Mouse (Mus musculus): ENCODE measurements at regions not wholly inside any gene's neighbourhood (a gene's known extent, or its start where the extent isn't known, plus 50 kb on each side); places are given as distances from the start of the nearest gene placed in this dataset.

DNA sequence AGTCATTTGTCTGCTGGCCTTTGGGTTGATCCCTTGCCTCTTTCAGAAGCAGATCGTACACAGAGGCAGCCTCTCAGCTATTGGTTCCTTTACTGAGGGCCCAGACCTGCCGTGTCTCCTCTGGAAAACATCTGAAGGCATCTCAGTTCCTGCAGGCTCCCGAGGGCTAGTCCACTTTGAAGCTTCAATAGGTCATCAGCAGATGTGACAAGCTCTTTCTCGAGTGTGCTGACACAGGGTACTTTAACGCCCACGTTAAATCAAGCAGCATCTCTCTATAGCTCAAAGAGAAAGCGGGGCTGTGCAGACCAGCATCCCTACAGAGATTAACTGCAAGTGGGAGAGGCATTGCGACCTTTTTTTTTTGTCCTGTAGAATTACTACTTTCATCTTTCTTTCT, 96.0 kb upstream of the Phyhipl start:
- H3K4me1 ChIP-seq (ENCODE audit: insufficient read depth, low read length): no peaks in the 10 kb centered on the region
- no peaks in the 10 kb centered on the region for H3K9me3 ChIP-seq (ENCODE audit: low read length)
- H3K36me3 ChIP-seq (ENCODE audit: insufficient read depth, low read length): no peaks in the 10 kb centered on the region
- no peak overlapping the region for H3K27ac ChIP-seq (ENCODE audit: low read length)
- 55% methylated on average over 8 of the region's 8 CpGs for WGBS
- H3K4me2 ChIP-seq (replicated peaks; ENCODE audit: low read depth, low read length): no peak overlapping the region
- no peaks in the 10 kb centered on the region for H3K27me3 ChIP-seq (ENCODE audit: insufficient read depth, low read length)
- ATAC-seq (ENCODE audit: low FRiP score, low TSS enrichment): no peak
- H3K4me3 ChIP-seq (ENCODE audit: low read length): no peak overlapping the region
- no peak overlapping the region for H3K9ac ChIP-seq (replicated peaks; ENCODE audit: low read length)

GRCm38 (mm10) chr10:70750356-70751145, 94.8 kb upstream of the Phyhipl start:
- Histone ChIP-seq H3K9me3 (ENCODE audit: low read length) (no peaks in the 10 kb centered on the region), H3K9ac (replicated peaks; ENCODE audit: low read length) (no peak overlapping the region), H3K4me2 (replicated peaks; ENCODE audit: low read depth, low read length) (no peak overlapping the region), H3K36me3 (ENCODE audit: insufficient read depth, low read length) (no peaks in the 10 kb centered on the region), H3K27ac (ENCODE audit: low read length) (no peak overlapping the region), H3K4me1 (ENCODE audit: insufficient read depth, low read length) (no peaks in the 10 kb centered on the region), H3K27me3 (ENCODE audit: insufficient read depth, low read length) (no peaks in the 10 kb centered on the region), H3K4me3 (ENCODE audit: low read length) (no peak overlapping the region)
- 88% methylated on average over 15 of the region's 15 CpGs for WGBS
- ATAC-seq (ENCODE audit: low FRiP score, low TSS enrichment): no peak

GRCm38 (mm10) chr10:70746612-70747011, 90.8 kb upstream of the Phyhipl start:
- Histone ChIP-seq H3K4me1 (ENCODE audit: insufficient read depth, low read length) (no peaks in the 10 kb centered on the region), H3K9ac (replicated peaks; ENCODE audit: low read length) (no peak overlapping the region), H3K4me2 (replicated peaks; ENCODE audit: low read depth, low read length) (no peak overlapping the region), H3K27ac (ENCODE audit: low read length) (no peak overlapping the region), H3K36me3 (ENCODE audit: insufficient read depth, low read length) (no peaks in the 10 kb centered on the region), H3K4me3 (ENCODE audit: low read length) (no peak overlapping the region), H3K9me3 (ENCODE audit: low read length) (no peaks in the 10 kb centered on the region), H3K27me3 (ENCODE audit: insufficient read depth, low read length) (no peaks in the 10 kb centered on the region)
- ATAC-seq (ENCODE audit: low FRiP score, low TSS enrichment): no peak
- WGBS: 87% methylated on average over 4 of the region's 4 CpGs

DNA sequence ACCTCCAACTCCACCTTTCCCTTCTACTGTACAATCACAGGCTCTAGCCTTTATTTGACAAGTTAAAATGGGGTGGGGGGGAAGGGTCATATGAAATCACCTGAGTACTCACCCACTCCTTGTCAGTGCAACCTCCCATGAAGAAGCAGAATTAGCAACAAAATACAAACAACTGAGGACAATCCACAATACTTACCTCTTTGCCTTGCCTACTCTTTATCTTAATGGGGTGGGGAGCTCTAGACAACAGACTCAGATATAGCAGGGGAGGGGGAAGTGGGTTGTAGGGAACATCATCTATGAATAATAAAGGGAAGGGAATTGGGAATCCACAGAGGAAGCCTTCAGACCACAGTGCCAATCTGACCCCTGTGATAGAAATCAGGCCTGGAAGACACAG, 86.1 kb upstream of the Phyhipl start:
- Histone ChIP-seq H3K9me3 (ENCODE audit: low read length) (no peaks in the 10 kb centered on the region), H3K9ac (replicated peaks; ENCODE audit: low read length) (no peak overlapping the region), H3K27ac (ENCODE audit: low read length) (no peak overlapping the region), H3K36me3 (ENCODE audit: insufficient read depth, low read length) (no peaks in the 10 kb centered on the region), H3K4me3 (ENCODE audit: low read length) (no peak overlapping the region), H3K4me1 (ENCODE audit: insufficient read depth, low read length) (no peaks in the 10 kb centered on the region), H3K27me3 (ENCODE audit: insufficient read depth, low read length) (no peaks in the 10 kb centered on the region), H3K4me2 (replicated peaks; ENCODE audit: low read depth, low read length) (no peak overlapping the region)
- ATAC-seq (ENCODE audit: low FRiP score, low TSS enrichment): no peak

GRCm38 (mm10) chr10:70740095-70740494, 84.3 kb upstream of the Phyhipl start:
- no peak overlapping the region for H3K27ac ChIP-seq (ENCODE audit: low read length)
- ATAC-seq (ENCODE audit: low FRiP score, low TSS enrichment): no peak
- WGBS: 83% methylated on average over 4 of the region's 4 CpGs

DNA sequence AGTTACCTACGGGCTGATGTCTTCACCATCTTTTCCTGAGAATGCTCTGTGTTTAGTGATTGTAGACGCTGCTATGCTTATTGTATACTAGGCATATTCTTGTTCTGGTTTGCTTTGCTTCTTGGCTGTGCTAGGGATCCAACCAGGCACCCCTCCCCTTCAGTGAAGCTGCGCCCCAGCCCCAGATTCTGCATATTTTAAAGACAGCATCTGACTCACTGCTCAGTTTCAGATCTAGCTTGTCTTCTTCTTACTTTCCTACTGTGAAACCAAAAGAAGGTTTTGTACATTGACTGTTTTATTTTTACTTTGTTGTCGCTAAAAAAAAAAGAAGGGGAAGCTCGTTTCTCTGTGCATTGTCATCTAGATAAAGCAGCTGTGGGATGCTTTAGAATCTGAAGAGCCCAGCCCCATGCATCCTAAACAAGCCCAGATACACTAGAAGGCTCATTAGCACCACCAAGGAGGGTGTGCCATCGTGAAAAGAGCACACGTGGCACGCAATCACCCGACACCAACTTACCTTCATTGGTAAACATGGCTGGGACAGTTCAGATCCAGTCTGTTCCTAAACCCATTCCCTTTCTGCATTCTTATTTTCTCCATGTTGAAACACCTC, 83.7 kb upstream of the Phyhipl start:
- no peak for ATAC-seq (ENCODE audit: low FRiP score, low TSS enrichment)
- Histone ChIP-seq H3K4me1 (ENCODE audit: insufficient read depth, low read length) (no peaks in the 10 kb centered on the region), H3K4me2 (replicated peaks; ENCODE audit: low read depth, low read length) (no peak overlapping the region), H3K27ac (ENCODE audit: low read length) (no peak overlapping the region), H3K27me3 (ENCODE audit: insufficient read depth, low read length) (no peaks in the 10 kb centered on the region), H3K9ac (replicated peaks; ENCODE audit: low read length) (no peak overlapping the region), H3K36me3 (ENCODE audit: insufficient read depth, low read length) (no peaks in the 10 kb centered on the region), H3K9me3 (ENCODE audit: low read length) (no peaks in the 10 kb centered on the region), H3K4me3 (ENCODE audit: low read length) (no peak overlapping the region)
- 87% methylated on average over 9 of the region's 9 CpGs for WGBS

More at GRCm38 (mm10) chr10:70740095-70740494, 84.3 kb upstream of the Phyhipl start:
- Histone ChIP-seq H3K4me1 (ENCODE audit: insufficient read depth, low read length) (no peaks in the 10 kb centered on the region), H3K36me3 (ENCODE audit: insufficient read depth, low read length) (no peaks in the 10 kb centered on the region), H3K4me3 (ENCODE audit: low read length) (no peak overlapping the region), H3K9ac (replicated peaks; ENCODE audit: low read length) (no peak overlapping the region), H3K4me2 (replicated peaks; ENCODE audit: low read depth, low read length) (no peak overlapping the region), H3K27me3 (ENCODE audit: insufficient read depth, low read length) (no peaks in the 10 kb centered on the region), H3K9me3 (ENCODE audit: low read length) (no peaks in the 10 kb centered on the region)

DNA sequence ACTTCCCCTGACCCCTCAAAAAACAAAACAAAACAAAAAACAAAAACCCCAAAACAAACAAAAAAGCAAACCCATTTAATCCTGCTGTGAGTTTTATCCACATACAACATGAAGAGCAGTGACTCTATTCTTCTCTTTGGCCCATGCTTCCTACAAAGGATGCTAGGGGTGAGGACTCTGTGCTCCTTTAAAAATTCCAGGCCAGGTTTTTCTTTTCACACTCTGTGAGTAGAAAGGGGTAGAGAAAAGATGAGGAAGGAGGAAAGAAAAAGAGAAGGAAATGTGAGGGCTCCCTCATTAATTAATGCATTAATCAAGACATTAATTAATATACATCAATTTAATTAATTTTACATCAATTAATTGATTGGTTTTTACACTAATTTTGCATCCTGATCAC, 82.9 kb upstream of the Phyhipl start:
- H3K27me3 ChIP-seq (ENCODE audit: insufficient read depth, low read length): no peaks in the 10 kb centered on the region
- no peak overlapping the region for H3K27ac ChIP-seq (ENCODE audit: low read length)
- H3K4me1 ChIP-seq (ENCODE audit: insufficient read depth, low read length): no peaks in the 10 kb centered on the region
- no peaks in the 10 kb centered on the region for H3K9me3 ChIP-seq (ENCODE audit: low read length)
- no peaks in the 10 kb centered on the region for H3K36me3 ChIP-seq (ENCODE audit: insufficient read depth, low read length)
- no peak overlapping the region for H3K4me3 ChIP-seq (ENCODE audit: low read length)
- H3K9ac ChIP-seq (replicated peaks; ENCODE audit: low read length): no peak overlapping the region
- ATAC-seq (ENCODE audit: low FRiP score, low TSS enrichment): no peak
- no peak overlapping the region for H3K4me2 ChIP-seq (replicated peaks; ENCODE audit: low read depth, low read length)

- Histone ChIP-seq H3K27ac (ENCODE audit: low read length) (no peak overlapping the region), H3K36me3 (ENCODE audit: insufficient read depth, low read length) (no peaks in the 10 kb centered on the region), H3K4me1 (ENCODE audit: insufficient read depth, low read length) (no peaks in the 10 kb centered on the region), H3K9ac (replicated peaks; ENCODE audit: low read length) (no peak overlapping the region), H3K27me3 (ENCODE audit: insufficient read depth, low read length) (no peaks in the 10 kb centered on the region), H3K9me3 (ENCODE audit: low read length) (no peaks in the 10 kb centered on the region), H3K4me3 (ENCODE audit: low read length) (no peak overlapping the region), H3K4me2 (replicated peaks; ENCODE audit: low read depth, low read length) (no peak overlapping the region)
- 82% methylated on average over 12 of the region's 12 CpGs for WGBS
- no peak for ATAC-seq (ENCODE audit: low FRiP score, low TSS enrichment)
Observed at GRCm38 (mm10) chr10:70733956-70734355, 78.2 kb upstream of the Phyhipl start.

DNA sequence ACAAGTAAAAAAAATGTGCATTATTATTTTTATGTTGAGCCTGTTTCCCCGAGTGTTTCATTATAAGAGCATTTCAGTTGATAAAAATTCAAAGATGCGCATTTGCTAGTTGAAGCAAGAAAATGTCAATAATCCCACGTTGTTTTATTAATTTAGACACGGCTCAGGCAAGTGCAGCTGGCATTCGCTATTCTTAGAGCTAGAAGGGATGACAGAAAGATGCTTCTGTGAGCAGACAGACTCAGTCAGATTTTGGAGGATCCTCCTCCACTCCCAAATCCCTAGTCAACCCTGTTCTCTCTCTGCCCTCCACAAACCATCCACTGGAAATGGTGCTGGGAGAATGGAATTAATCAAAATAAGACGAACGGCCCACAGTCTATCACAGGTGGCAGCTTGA, 77.7 kb upstream of the Phyhipl start:
- Histone ChIP-seq H3K4me3 (ENCODE audit: low read length) (no peak overlapping the region), H3K9me3 (ENCODE audit: low read length) (no peaks in the 10 kb centered on the region), H3K27me3 (ENCODE audit: insufficient read depth, low read length) (no peaks in the 10 kb centered on the region), H3K4me1 (ENCODE audit: insufficient read depth, low read length) (no peaks in the 10 kb centered on the region), H3K4me2 (replicated peaks; ENCODE audit: low read depth, low read length) (no peak overlapping the region), H3K9ac (replicated peaks; ENCODE audit: low read length) (no peak overlapping the region), H3K36me3 (ENCODE audit: insufficient read depth, low read length) (no peaks in the 10 kb centered on the region), H3K27ac (ENCODE audit: low read length) (no peak overlapping the region)
- no peak for ATAC-seq (ENCODE audit: low FRiP score, low TSS enrichment)
- WGBS: 85% methylated on average over 7 of the region's 7 CpGs

DNA sequence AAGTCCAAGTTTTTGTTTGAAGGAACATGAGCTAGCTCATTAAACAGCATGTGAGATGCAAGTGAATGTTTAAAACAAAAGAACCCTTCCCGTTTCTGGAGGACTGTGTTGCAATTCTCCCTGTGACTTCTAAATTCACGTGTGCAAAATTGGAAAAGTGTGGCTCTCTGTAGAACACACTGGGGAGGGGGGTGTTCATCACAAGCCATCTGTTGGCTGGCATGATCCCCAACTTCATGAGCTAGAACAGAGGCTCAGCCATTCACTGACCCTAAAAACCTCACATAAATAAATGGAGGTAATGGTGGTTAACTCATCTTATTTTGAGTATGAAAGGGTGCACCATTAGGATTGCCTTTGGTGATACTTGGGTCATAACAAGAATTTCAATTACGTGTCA, 69.3 kb upstream of the Phyhipl start:
- H3K27ac ChIP-seq (ENCODE audit: low read length): no peak overlapping the region
- H3K9me3 ChIP-seq (ENCODE audit: low read length): no peaks in the 10 kb centered on the region
- 82% methylated on average over 3 of the region's 3 CpGs for WGBS
- no peak overlapping the region for H3K9ac ChIP-seq (replicated peaks; ENCODE audit: low read length)
- H3K4me2 ChIP-seq (replicated peaks; ENCODE audit: low read depth, low read length): no peak overlapping the region
- H3K4me3 ChIP-seq (ENCODE audit: low read length): no peak overlapping the region
- no peaks in the 10 kb centered on the region for H3K36me3 ChIP-seq (ENCODE audit: insufficient read depth, low read length)
- no peak for ATAC-seq (ENCODE audit: low FRiP score, low TSS enrichment)
- no peaks in the 10 kb centered on the region for H3K4me1 ChIP-seq (ENCODE audit: insufficient read depth, low read length)
- no peaks in the 10 kb centered on the region for H3K27me3 ChIP-seq (ENCODE audit: insufficient read depth, low read length)

Data from kidney, embryonic 16.5 days (tissue).